Mouse (Mus musculus): ENCODE results near the gene Slc48a1.

- TF ChIP-seq CTCF (IDR thresholded peaks at IDR 0.05; ENCODE audit: borderline replicate concordance, insufficient read depth, low read depth, low read length): no peak
- no peak for TF ChIP-seq POLR2A (IDR thresholded peaks at IDR 0.05; ENCODE audit: borderline replicate concordance, insufficient read depth, low read length)
Measured at GRCm38 (mm10) chr15:97813452-97814204, 35.3 kb downstream of the Slc48a1 start.
